Mouse (Mus musculus) olfactory bulb, adult 2 months (tissue): ENCODE data around the gene Echdc3. TPM values are rescaled to one million over a fixed set of nuclear protein-coding genes. Genes with fewer than 3 reads are reported as not detected.

ENCODE experiments used
- H3K27ac ChIP-seq: fragments of 200-500 bp; 2 replicates; pipeline ENCODE4 v1.5.1; 2012; ENCODE audit warnings: low read depth, low read length; ENCODE audit not compliant: insufficient read depth
- H3K4me1 ChIP-seq: fragments of 200-500 bp; 2 replicates; pipeline ENCODE4 v1.6.1; 2012; ENCODE audit warnings: low read length; ENCODE audit not compliant: control insufficient read depth, insufficient read depth
- H3K4me3 ChIP-seq: fragments of 200-500 bp; 2 replicates; pipeline ENCODE4 v1.5.1; 2012; ENCODE audit warnings: mild to moderate bottlenecking, low read depth, low read length, moderate library complexity; ENCODE audit not compliant: insufficient read depth
- CTCF ChIP-seq: fragments of 200-500 bp; IDR thresholded peaks from 2 replicates; pipeline ENCODE4 v1.5.1; 2012; ENCODE audit warnings: low read depth, mild to moderate bottlenecking, low read length, moderate library complexity; ENCODE audit not compliant: insufficient read depth
- POLR2A ChIP-seq: fragments of 200-500 bp; IDR thresholded peaks from 2 replicates; pipeline ENCODE4 v1.6.1; 2012; ENCODE audit warnings: mild to moderate bottlenecking, low read depth, low read length, moderate library complexity; ENCODE audit not compliant: insufficient read depth
- WGBS: fragments of 180-500 bp; shearing (Covaris S2); methylation state at CpG from one replicate; pipeline ENCODE4 v1.1.7; 2018; 5-methylcytosine and 5-hydroxymethylcytosine counted together
- polyA plus RNA-seq: library from polyadenylated mRNA; stranded (reverse); fragments of >200 nt; gene quantifications from 2 replicates; pipeline ENCODE4 v1.2.4, GENCODE M21; 2012; ENCODE audit warnings: low replicate concordance; ENCODE audit not compliant: missing spikeins, insufficient read depth, insufficient read length

The Echdc3 gene
- polyA plus RNA-seq, 1 experiment: not detected

- H3K4me1 ChIP-seq: no peaks in the 10 kb centered on the region
- H3K27ac ChIP-seq: no peak overlapping the region
- no peak for TF ChIP-seq CTCF
- TF ChIP-seq POLR2A: no peak
- H3K4me3 ChIP-seq: no peak overlapping the region
- WGBS: 86% methylated on average over 6 of the region's 6 CpGs
Observed at GRCm38 (mm10) chr2:6230865-6231264, 18.0 kb upstream of the Echdc3 start.

GRCm38 (mm10) chr2:6229597-6230290, 16.9 kb upstream of the Echdc3 start:
- Histone ChIP-seq H3K4me1 (no peaks in the 10 kb centered on the region), H3K4me3 (no peak overlapping the region), H3K27ac (no peak overlapping the region)
- TF ChIP-seq POLR2A (no peak), CTCF (no peak)
- 65% methylated on average over 5 of the region's 5 CpGs for WGBS

GRCm38 (mm10) chr2:6227059-6227445, 14.2 kb upstream of the Echdc3 start:
- WGBS: 58% methylated on average over 7 of the region's 7 CpGs
- Histone ChIP-seq H3K27ac (no peak overlapping the region), H3K4me3 (no peak overlapping the region), H3K4me1 (no peaks in the 10 kb centered on the region)
- TF ChIP-seq POLR2A: no peak
- TF ChIP-seq CTCF: no peak

GRCm38 (mm10) chr2:6226361-6227058, 13.7 kb upstream of the Echdc3 start:
- TF ChIP-seq CTCF (no peak), POLR2A (no peak)
- 63% methylated on average over 10 of the region's 10 CpGs for WGBS
- no peaks in the 10 kb centered on the region for H3K4me1 ChIP-seq
- no peak overlapping the region for H3K27ac ChIP-seq
- H3K4me3 ChIP-seq: no peak overlapping the region

GRCm38 (mm10) chr2:6220141-6220805, 7.4 kb upstream of the Echdc3 start:
- Histone ChIP-seq H3K27ac (no peak overlapping the region), H3K4me3 (no peak overlapping the region), H3K4me1 (no peaks in the 10 kb centered on the region)
- 8% methylated on average over 4 of the region's 4 CpGs for WGBS
- TF ChIP-seq POLR2A (no peak), CTCF (no peak)

GRCm38 (mm10) chr2:6212327-6212723, 508 bp downstream of the Echdc3 start:
- TF ChIP-seq POLR2A: no peak
- no peak for TF ChIP-seq CTCF
- Histone ChIP-seq H3K27ac (no peak overlapping the region), H3K4me3 (no peak overlapping the region), H3K4me1 (peaks cover 12% of the 10 kb centered on the region)
- 64% methylated on average over 9 of the region's 9 CpGs for WGBS

- 93% methylated on average over 6 of the region's 6 CpGs for WGBS
- no peak overlapping the region for H3K27ac ChIP-seq
- TF ChIP-seq CTCF: no peak
- TF ChIP-seq POLR2A: no peak
- H3K4me1 ChIP-seq: peaks cover 12% of the 10 kb centered on the region
- H3K4me3 ChIP-seq: no peak overlapping the region
Observed at GRCm38 (mm10) chr2:6210840-6211239, 2.0 kb downstream of the Echdc3 start.

- Histone ChIP-seq H3K27ac (no peak overlapping the region), H3K4me1 (peaks cover 12% of the 10 kb centered on the region), H3K4me3 (no peak overlapping the region)
- no peak for TF ChIP-seq POLR2A
- no peak for TF ChIP-seq CTCF
- 92% methylated on average over 3 of the region's 3 CpGs for WGBS
Observed at GRCm38 (mm10) chr2:6209746-6210145, 3.1 kb downstream of the Echdc3 start.

- H3K27ac ChIP-seq: no peak overlapping the region
- WGBS: 53% methylated on average over 11 of the region's 11 CpGs
Observed at GRCm38 (mm10) chr2:6209116-6209515, 3.7 kb downstream of the Echdc3 start.

More at GRCm38 (mm10) chr2:6209116-6209515, 3.7 kb downstream of the Echdc3 start:
- H3K4me1 ChIP-seq: peaks cover 12% of the 10 kb centered on the region
- TF ChIP-seq CTCF (no peak), POLR2A (no peak)
- no peak overlapping the region for H3K4me3 ChIP-seq
